Mouse (Mus musculus) small intestine, adult 2 months (tissue): ENCODE measurements around the gene Hs2st1.

Experiments
- CTCF ChIP-seq: fragments of 200-500 bp; IDR thresholded peaks from 2 replicates; pipeline ENCODE4 v1.5.1; 2012; ENCODE audit warnings: low read depth, mild to moderate bottlenecking, control low read depth, inconsistent platforms, low read length, moderate library complexity, mixed read lengths; ENCODE audit not compliant: insufficient replicate concordance, insufficient read length; ENCODE audit errors: extremely low read depth
- POLR2A ChIP-seq: fragments of 200-500 bp; IDR thresholded peaks from 2 replicates; pipeline ENCODE4 v1.6.1; 2012; ENCODE audit warnings: low read depth, mild to moderate bottlenecking, control low read depth, inconsistent platforms, low read length, moderate library complexity

DNA sequence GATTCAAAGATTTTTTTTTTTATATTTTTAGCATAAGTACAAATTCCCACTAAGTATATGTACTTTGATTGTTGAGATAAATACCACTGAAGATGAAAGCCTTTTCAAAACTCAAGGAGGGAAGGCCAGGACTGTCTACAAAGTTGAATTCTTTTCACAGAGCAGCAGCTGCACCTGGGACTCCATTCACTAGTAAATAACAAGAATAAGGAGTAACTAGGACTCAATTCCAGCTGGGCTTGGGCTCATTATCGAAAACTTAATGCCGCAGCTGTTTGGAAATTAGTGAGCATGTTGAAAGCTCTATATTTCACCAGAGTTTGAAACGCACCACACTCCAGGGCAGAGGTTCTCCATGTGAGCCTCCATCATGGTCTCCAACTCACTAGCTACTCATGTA lies 98.0 kb downstream of the Hs2st1 start:
- TF ChIP-seq POLR2A (no peak), CTCF (no peak)
